Mouse (Mus musculus) lung, postnatal 14 days (tissue): ENCODE data around the gene Usp21.

Experiments used
- DNase-seq: peaks from one replicate; pipeline ENCODE4 v3.0.0; 2021

Usp21 gene

DNA sequence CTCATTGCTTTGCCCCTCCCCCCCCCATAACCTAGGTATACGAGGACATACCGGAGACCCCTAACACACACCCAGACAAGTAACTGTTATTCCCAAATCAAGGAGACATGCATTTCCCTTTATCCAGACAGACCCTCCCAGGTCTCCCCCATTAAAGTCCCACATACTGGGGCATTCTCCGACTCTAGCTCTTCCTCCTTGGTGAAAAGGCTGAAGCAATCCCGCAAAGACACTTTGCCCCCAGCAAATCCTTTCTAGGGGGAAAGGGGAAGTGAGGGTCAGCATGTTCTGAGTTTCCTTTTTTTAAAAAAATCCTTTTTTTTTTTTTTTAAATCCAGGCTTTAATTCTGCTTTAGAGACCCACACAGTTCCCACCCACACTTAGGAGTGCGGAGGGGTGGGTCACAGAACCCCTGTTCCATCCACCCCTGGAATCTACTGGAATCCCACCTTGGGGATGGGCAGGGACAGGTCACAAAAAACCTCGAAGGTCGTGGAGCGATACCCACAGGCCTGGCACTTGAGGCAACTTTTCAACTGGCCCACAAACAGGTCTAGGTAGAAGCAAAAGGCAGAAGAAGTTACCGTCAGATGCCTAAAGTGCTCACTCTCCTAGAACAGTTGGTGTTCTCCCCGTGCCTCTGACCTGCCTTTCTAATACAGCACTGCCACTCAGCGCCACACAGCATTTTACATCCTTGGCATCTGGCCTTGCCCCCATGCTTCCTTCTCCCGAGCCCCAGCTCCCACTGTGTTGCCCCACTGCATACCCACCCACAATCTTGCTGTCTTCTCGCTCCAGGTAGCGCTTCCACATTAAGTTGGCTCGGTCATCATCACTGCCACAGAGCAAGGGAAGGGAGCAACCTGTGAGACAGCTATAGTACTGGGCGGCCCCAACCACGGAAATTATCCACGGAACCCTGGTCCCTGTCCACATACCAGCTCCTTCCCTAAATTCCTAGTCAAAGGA lies 4.3 kb downstream of the Usp21 start:
- DNase-seq: no peak

DNA sequence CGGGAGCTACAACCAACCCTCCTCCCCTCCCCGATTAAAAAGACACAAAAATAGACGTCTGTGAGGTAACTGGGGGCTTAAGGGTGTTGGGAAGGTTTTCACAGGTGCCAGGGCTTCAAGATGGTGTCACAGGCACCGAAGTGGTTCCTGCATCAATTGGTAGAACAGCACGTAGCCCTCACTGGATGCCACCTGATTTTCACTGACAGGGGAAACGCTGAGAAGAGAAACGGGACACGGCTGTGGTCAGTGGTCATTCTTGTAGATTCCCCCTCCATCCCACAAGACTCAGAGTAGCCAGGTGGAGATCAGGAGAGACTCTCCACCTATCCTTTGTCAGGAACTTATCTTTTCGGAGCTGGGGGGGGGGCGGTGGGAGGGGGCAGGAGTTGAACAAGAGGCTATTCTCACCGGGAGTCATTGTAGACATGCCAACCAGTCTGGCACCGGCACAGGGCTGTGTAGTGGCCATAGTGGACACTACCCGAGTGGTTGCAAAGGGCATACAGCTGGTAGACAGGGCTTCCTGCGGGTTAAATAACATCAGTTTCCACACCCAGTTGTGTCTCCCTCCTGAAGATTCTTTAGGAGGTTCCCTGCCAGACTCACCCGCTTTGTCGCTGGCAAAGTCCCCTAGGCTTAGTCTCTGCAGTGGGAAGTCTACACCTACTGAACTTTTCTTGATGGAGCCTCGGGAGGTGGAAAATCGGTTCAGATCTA lies 5.5 kb downstream of the Usp21 start:
- no peak for DNase-seq

- DNase-seq: peak; percentile 89
Measured at GRCm38 (mm10) chr1:171281528-171281923, 6.3 kb downstream of the Usp21 start.

DNA sequence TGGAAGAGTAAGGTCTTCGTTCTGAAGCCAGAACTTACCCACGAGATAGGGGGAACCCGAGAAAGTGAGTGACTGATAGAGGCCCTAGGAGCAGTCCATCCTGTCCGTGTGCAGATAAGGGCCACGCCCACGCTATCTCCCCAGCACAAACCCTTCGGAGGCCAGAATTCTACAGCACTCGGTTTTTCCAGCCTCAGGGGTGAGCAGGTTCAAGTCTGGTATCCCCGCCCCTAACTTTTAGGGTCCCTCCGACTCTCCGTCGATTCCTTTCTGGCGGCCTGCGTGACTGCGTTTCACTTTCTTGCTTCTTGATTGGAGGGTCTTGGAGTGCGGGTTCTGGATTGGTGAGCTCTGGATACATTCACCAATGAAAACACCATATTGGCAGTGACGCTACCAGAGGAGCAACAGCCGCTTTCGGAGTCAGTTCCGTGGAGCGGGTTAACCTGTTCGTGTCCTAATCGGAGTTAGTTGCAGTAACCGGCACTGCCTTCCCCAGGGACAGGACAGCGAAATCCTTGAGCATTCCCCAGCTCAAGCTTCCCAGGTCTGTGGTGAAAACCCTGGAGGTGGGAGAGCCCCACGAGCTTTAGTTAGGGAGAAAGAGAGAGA lies 6.8 kb downstream of the Usp21 start, which contains the start of gene Ppox:
Ppox (minus strand) TSS at position 271 of the 612 bp plus-strand sequence.
- peak; percentile 90 for DNase-seq

GRCm38 (mm10) chr1:171280250-171280915 lies 7.4 kb downstream of the Usp21 start:
- DNase-seq: peak; percentile 2

- no peak for DNase-seq
Measured at GRCm38 (mm10) chr1:171279721-171280120, 8.1 kb downstream of the Usp21 start.

DNA sequence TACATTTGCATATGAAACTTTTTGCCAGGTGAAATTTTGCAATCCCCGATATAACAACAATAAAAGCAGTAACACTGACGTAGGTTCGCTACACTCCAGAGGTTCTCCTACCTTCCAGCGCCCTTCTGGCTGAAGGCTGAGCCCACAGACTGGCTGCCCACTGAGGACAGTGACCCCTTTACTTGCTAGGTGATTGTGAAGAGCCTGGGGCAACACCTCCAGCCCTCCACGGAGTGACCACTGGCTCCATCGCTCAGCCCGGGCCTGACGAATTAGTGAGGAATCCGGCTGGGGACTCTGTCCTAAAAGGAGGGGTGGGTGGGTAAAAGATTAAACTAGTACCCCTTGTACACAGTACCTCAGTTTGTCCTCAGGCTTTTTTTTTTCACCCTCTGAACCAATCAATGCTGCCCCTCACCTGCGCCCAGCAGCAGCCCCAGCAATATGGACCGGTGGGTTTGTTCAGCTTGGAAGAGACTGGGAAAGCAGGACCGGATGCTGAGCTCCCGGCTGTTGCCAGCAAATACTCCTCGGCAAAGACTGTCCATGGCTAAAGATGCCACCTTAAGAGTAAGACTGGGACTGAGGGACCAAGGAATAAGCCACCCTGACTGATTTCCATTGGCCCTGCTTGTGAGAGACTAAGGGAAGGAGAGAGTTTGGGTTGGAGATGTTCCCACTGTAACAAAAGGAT lies 8.6 kb downstream of the Usp21 start:
- peak; percentile 0 for DNase-seq

GRCm38 (mm10) chr1:171278436-171278835 lies 9.4 kb downstream of the Usp21 start:
- DNase-seq: peak; percentile 0

DNA sequence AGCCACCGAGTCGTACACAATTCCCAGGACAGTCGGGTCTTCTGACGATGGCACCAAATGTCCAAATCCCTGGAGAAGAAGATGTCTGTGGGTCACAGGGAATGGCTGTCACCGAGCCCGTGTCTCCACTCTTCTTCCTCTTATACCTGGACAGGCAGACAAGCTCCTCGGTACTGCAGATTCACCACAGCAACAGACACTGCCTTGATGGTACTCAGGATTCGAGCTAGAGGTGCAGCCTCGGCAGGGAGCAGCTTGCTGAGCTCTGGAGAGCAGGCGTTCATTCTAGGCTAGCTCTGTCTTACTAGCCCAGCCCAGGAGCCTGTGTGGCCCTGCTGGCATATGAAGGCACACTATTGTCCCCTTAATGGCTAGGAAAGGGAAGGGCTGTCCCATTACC lies 10.1 kb downstream of the Usp21 start:
- DNase-seq: no peak

DNA sequence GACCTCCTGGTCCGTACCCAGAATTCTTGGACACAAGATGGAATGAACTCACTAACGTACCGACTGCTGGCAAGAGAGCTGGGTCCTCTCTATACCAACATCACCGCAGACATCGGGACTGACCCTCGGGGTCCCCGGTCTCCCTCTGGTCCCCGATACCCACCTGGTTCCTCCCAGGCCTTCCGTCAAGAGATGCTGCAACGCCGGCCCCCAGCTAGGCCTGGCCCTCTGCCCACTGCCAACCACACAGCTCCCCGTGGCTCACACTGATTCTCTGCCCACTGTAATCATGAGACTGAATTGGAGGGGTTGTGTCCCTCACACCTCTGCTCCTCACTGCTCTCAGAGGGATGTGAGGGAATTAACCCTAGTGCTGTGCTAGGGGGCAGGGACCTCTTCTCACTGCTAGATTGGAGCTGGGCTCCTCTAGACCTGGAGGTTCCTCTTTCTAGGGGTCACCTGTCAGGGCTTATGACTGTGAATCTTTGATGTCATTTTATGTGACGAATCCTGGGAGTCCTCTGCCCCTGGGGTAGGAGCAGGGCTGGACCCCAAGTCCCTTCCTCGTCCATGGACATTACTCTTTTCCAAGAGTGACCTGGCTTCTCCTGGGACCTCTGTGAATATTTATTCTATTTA lies 11.6 kb downstream of the Usp21 start:
- no peak for DNase-seq

GRCm38 (mm10) chr1:171275144-171275734 lies 12.6 kb downstream of the Usp21 start:
- DNase-seq: no peak

GRCm38 (mm10) chr1:171274171-171274570 lies 13.6 kb downstream of the Usp21 start:
- DNase-seq: no peak

DNA sequence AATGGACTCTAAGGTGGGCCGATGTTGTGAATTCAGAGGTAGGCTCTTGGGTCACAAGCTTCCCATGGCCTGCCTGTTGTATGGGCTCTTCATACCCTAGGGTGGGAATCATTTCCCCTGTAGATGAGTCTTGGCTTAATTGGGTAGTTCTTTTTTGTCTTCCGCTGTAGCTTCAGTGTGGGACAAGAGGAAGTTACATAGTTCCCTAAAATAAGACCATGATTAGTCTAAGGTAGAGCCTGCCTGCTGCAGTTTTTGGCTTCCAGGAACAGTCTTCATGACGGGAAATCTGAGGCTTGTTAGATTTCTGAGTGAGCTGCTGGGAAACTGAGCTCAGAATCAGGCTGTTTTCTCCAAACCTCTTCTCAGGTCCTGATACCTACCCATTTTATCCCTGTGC lies 15.7 kb downstream of the Usp21 start:
- no peak for DNase-seq

- DNase-seq: no peak
Measured at GRCm38 (mm10) chr1:171271622-171272021, 16.2 kb downstream of the Usp21 start.

GRCm38 (mm10) chr1:171271196-171271595 lies 16.6 kb downstream of the Usp21 start:
- DNase-seq: no peak

- peak; percentile 67 for DNase-seq
Measured at GRCm38 (mm10) chr1:171270573-171270900, 17.3 kb downstream of the Usp21 start.

DNA sequence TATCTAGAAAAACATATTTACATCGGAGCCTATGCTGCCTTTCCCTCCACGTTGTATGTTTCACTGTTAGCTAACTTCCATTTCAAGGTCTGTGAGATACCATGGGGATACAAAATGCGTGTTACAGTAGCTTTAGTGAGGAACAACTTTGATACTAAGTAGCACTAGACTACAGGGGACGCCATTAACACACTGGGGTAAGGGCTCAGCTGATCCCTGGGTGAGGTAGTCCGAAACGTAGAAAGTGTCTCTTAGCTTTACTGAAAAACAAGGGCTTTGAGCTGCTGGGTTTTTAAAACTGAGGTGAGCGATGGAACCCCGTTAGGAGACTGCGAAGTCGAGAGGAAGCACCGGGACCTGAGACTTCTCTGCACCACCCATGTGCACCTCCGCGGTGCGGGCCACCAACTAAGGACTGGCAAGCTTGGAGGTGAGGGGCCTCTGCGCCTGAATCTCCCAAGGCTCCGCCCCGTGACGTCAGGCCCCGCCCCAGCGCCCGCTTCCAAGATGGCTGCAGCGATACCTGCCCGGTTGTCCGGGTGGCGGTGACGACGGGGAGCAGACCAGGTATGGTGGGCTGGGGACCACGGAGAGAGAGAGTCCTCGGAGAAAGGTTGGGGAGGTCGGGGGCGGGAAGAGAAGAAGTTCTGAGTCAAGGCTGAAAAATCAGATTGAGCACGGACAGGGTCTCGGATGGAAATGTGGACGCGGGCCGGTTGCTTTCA lies 17.8 kb downstream of the Usp21 start, which contains the start of gene B4galt3:
B4galt3 (plus strand) TSS at position 481 of the 725 bp plus-strand sequence.
- peak; percentile 98 for DNase-seq

GRCm38 (mm10) chr1:171268341-171268740 lies 19.4 kb downstream of the Usp21 start:
- no peak for DNase-seq

GRCm38 (mm10) chr1:171265971-171266744 lies 21.6 kb downstream of the Usp21 start:
- no peak for DNase-seq
